Mouse (Mus musculus) G1E (cell line): ENCODE measurements around the gene Cldn24. TPM values are rescaled to one million over a fixed set of nuclear protein-coding genes. Genes with fewer than 3 reads are reported as not detected.

Source experiments
- ATAC-seq: 2 replicates; pipeline ENCODE4 v1.8.0; 2016; ENCODE audit warnings: mild to moderate bottlenecking; ENCODE audit not compliant: insufficient number of reproducible peaks, poor library complexity, low FRiP score, severe bottlenecking; ENCODE audit errors: extremely low read depth
- DNase-seq: peaks from one replicate; pipeline ENCODE4 v3.0.0; 2012; ENCODE audit warnings: low spot score
- H3K27me3 ChIP-seq: 2 replicates; pipeline ENCODE4 v1.6.1; 2012; ENCODE audit warnings: mild to moderate bottlenecking, low read length, inconsistent platforms; ENCODE audit not compliant: insufficient read depth
- H3K36me3 ChIP-seq: replicated peaks from 2 replicates; pipeline ENCODE3; 2012; ENCODE audit warnings: mild to moderate bottlenecking, inconsistent platforms
- H3K4me1 ChIP-seq: 2 replicates; pipeline ENCODE4 v1.6.1; 2012; ENCODE audit warnings: low read depth, low read length, inconsistent platforms, mixed read lengths; ENCODE audit not compliant: insufficient read depth
- H3K4me3 ChIP-seq: 2 replicates; pipeline ENCODE4 v1.5.1; 2012; ENCODE audit warnings: low read depth, mild to moderate bottlenecking, inconsistent platforms, low read length, moderate library complexity, mixed read lengths
- H3K9me3 ChIP-seq: replicated peaks from 2 replicates; pipeline ENCODE4 v1.6.1; 2012; ENCODE audit warnings: inconsistent platforms
- CTCF ChIP-seq: IDR thresholded peaks from 2 replicates; pipeline ENCODE4 v1.5.1; 2012; ENCODE audit warnings: low read depth, low read length, inconsistent platforms, mixed read lengths
- GATA1 ChIP-seq: IDR thresholded peaks from 2 replicates; pipeline ENCODE4 v1.6.1; 2012; ENCODE audit warnings: borderline replicate concordance, low read length, inconsistent platforms, mixed read lengths
- GATA2 ChIP-seq: IDR thresholded peaks from 2 replicates; pipeline ENCODE4 v1.6.1; 2012; ENCODE audit warnings: low read depth, low read length, inconsistent platforms, borderline replicate concordance
- POLR2AphosphoS5 ChIP-seq: IDR thresholded peaks from 2 replicates; pipeline ENCODE4 v1.6.1; 2012; ENCODE audit warnings: low read depth, low read length, inconsistent platforms; ENCODE audit not compliant: insufficient replicate concordance
- TAL1 ChIP-seq: conservative IDR thresholded peaks from 2 replicates; pipeline ENCODE4 v1.6.1; 2012; ENCODE audit warnings: low read depth, low read length, inconsistent platforms, mixed read lengths
- polyA plus RNA-seq: library from polyadenylated mRNA; stranded (reverse); fragments of >175 nt; gene quantifications from 2 replicates; pipeline ENCODE4 v1.2.3, GENCODE M21; 2012
- total RNA-seq, 2 experiments: library from RNA; stranded (forward) in 1 of 2; stranded (reverse) in 1 of 2; fragments of 200-1000 nt in 1 of 2; fragments of >200 nt in 1 of 2; fragmentation: Nextera tagmentation in 1 of 2; gene quantifications; 2 replicates each; pipeline ENCODE4 v1.2.3; 2014 to 2017

Cldn24 gene
- total and polyA plus RNA-seq, 3 experiments, result 0.33 TPM; not detected in 2

DNA sequence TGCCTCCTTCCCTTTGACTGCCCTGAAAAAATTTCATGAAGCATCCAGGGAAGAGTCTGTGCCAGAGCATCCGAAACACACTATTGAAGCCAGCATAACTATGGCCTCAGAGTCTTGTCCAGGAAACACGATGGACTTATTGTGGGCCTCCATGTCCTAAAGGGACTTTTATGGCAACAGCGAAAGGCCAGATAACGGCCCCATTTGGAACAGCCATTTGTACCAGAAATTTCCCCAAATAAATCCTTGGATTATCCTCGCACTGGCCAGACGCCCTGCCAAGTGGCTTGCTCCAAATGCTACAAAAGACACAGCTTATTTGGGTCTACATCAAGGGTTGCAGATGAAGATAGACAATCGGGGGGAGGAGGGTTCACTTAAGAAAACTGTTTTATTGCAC, 37.5 kb upstream of the Cldn24 start:
- no peaks in the 10 kb centered on the region for H3K9me3 ChIP-seq
- H3K27me3 ChIP-seq, result no peaks in the 10 kb centered on the region
- H3K36me3 ChIP-seq, result no peaks in the 10 kb centered on the region
- no peaks in the 10 kb centered on the region for H3K4me1 ChIP-seq
- ATAC-seq, result no peak
- TF ChIP-seq GATA1, result no peak
- no peak for TF ChIP-seq TAL1
- no peak for TF ChIP-seq CTCF
- TF ChIP-seq GATA2, result no peak
- no peak for TF ChIP-seq POLR2AphosphoS5
- no peak for DNase-seq
- no peak overlapping the region for H3K4me3 ChIP-seq

DNA sequence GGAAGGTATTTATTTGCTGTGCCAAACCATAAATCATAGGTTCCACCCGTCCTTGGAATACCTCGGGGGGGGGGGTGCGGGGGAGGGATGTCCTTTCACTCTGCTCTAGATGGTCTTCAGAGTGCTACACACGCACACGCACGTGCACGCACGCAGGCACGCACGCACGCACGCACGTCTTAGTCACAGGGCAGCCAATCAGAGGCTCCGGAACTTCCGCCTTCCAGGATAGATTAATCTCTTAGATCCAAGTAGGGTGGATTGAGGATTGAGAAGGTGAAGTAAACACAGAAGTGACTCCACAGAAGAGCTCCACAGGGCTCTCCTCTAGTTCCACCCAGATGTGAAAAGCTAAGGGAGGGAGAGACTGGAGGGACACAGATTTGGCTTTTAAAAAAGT, 35.6 kb upstream of the Cldn24 start:
- ATAC-seq, result no peak
- Histone ChIP-seq H3K4me3 (no peak overlapping the region), H3K27me3 (no peaks in the 10 kb centered on the region), H3K4me1 (no peaks in the 10 kb centered on the region), H3K36me3 (no peaks in the 10 kb centered on the region), H3K9me3 (no peaks in the 10 kb centered on the region)
- TF ChIP-seq POLR2AphosphoS5 (no peak), CTCF (no peak), GATA2 (no peak), GATA1 (no peak), TAL1 (no peak)
- DNase-seq, result no peak

DNA sequence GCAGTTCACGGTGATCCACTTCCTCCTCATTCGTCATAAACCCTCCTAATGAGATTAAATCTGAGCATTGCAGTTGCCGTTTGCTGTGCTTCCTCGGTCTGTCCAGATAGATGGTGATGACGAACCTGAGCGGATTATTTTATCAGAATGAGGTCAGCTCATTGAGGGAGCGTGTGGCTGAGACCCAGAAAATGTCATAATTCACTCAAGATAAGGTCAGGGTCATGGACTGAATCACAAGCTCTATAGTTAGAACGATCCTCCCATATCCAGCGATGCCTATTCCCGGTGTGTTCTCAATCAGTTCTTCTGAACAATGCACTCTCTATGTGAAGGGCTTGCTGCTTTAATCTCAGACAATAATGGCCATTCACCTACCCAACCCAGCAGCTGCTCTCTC, 34.2 kb upstream of the Cldn24 start:
- Histone ChIP-seq H3K9me3 (no peaks in the 10 kb centered on the region), H3K27me3 (no peaks in the 10 kb centered on the region), H3K4me1 (no peaks in the 10 kb centered on the region), H3K36me3 (no peaks in the 10 kb centered on the region), H3K4me3 (no peak overlapping the region)
- TF ChIP-seq TAL1 (no peak), GATA1 (no peak), CTCF (no peak), POLR2AphosphoS5 (no peak), GATA2 (no peak)
- DNase-seq (no peak), ATAC-seq (no peak)

DNA sequence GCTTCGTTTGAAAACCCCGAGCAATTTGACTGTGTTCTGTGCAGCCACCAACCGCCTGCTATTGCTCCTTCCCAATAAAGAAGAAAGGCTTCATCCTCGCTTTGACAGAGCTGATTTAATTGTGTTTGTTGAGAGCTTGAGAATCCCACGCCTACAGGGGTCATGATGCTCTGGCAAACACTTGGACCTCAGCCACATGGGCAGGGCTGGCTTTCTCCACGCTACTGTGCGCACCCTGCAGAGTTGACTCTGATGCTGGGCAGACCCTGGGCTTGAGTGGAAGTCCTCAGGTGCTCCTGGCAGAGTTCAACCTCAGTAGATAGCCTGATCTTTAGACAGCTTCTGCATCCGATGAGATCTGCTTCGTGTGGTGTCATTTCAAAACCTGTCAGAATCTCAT, 30.0 kb upstream of the Cldn24 start:
- H3K9me3 ChIP-seq, result peaks cover 2% of the 10 kb centered on the region; the same call in 1 of the 2 replicates
- DNase-seq (no peak), ATAC-seq (no peak)
- TF ChIP-seq GATA2 (no peak), TAL1 (no peak)
- no peaks in the 10 kb centered on the region for H3K36me3 ChIP-seq
- H3K4me1 ChIP-seq, result no peaks in the 10 kb centered on the region
- H3K27me3 ChIP-seq, result no peaks in the 10 kb centered on the region
- H3K4me3 ChIP-seq, result no peak overlapping the region

DNA sequence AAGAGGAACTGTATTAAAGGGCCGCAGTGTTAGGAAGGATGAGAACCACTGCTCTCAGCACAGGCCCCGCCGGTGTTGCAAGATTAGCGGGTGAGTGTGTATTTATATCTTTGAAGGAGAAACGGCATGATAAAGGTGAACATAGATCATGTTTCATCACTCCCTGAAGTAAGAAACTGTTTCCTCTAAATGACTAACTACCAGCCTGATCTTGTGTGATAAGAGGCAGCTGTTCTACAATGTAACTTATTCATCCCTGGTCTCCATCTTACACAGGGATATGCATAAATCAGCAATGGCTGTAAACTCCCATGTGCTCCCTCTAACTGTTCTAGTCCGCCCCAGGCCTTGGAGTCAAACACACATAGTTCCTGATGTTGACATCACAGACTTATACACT, 22.5 kb upstream of the Cldn24 start:
- TF ChIP-seq CTCF, result no peak
- TF ChIP-seq POLR2AphosphoS5, result no peak
- no peak for TF ChIP-seq GATA1
- TF ChIP-seq TAL1, result no peak
- TF ChIP-seq GATA2, result no peak
- ATAC-seq, result no peak

DNA sequence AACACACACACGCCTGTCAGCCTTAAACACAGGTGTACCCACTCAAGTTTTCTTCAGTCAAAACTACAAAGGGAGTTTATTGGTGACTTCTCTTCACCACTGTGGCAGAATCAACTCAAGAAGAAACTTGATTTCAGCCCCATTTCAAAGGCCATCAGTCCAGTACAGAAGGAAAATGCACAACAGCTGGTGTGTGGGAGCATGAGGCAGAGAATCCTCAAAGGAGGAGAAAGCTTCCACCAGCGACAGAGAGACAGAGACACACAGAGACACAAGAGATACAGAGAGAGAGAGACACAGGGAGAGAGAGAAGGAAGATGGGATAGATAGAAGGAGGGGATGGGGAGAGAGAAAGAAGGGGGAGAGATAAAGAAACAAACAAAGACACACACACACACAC, 19.6 kb upstream of the Cldn24 start:
- no peak overlapping the region for H3K4me3 ChIP-seq
- no peaks in the 10 kb centered on the region for H3K36me3 ChIP-seq
- no peaks in the 10 kb centered on the region for H3K4me1 ChIP-seq
- DNase-seq (no peak), ATAC-seq (no peak)
- no peaks in the 10 kb centered on the region for H3K9me3 ChIP-seq
- TF ChIP-seq POLR2AphosphoS5 (no peak), CTCF (no peak), GATA2 (no peak), GATA1 (no peak), TAL1 (no peak)
- H3K27me3 ChIP-seq, result no peaks in the 10 kb centered on the region

More for the DNA sequence above, 22.5 kb upstream of the Cldn24 start:
- Histone ChIP-seq H3K4me3 (no peak overlapping the region), H3K4me1 (no peaks in the 10 kb centered on the region), H3K36me3 (no peaks in the 10 kb centered on the region), H3K9me3 (no peaks in the 10 kb centered on the region), H3K27me3 (no peaks in the 10 kb centered on the region)
- no peak for DNase-seq

DNA sequence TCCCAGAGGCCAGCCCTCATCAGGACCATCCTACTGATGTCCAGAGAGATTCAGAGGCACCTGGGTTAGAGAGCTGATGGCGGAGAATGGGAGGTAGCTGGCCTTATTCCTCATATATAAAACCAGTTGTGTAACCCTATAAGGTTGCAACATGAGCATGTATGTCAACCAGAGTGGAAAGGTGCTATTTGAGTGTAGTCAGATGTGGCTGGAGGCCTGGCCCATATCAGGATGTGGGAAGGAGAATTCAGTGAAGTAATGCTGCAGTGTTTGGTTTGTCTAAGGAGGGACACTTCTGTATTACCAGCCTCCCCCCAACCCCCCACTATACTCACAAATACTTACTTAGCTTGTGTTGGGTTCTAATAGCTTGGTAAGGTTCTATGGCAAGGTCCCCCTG, 17.7 kb upstream of the Cldn24 start:
- no peak for TF ChIP-seq POLR2AphosphoS5
- no peak for TF ChIP-seq GATA1
- TF ChIP-seq TAL1, result no peak
- TF ChIP-seq GATA2, result no peak
- no peak for TF ChIP-seq CTCF
- no peaks in the 10 kb centered on the region for H3K27me3 ChIP-seq
- no peaks in the 10 kb centered on the region for H3K36me3 ChIP-seq
- DNase-seq (no peak), ATAC-seq (no peak)
- no peaks in the 10 kb centered on the region for H3K9me3 ChIP-seq
- no peaks in the 10 kb centered on the region for H3K4me1 ChIP-seq
- no peak overlapping the region for H3K4me3 ChIP-seq
